Mouse (Mus musculus): ENCODE data around the gene Gm5168.
"Not testable (repeated sequence)": the region's sequence is repeated elsewhere in the genome, so short reads cannot be mapped to it uniquely, and the experiment has no call there.

The Gm5168 gene

GRCm38 (mm10) chrX:26050941-26051340 is at the start of gene Gm5168:
Gene Gm5168, minus strand, starts transcription at chrX:26051041.
- not testable (repeated sequence) for DNase-seq (ENCODE audit: low spot score)

Data from layer of hippocampus, adult 9-10 months (tissue).